Mouse (Mus musculus): Measurements from ENCODE around the gene Ift43. TPM values are rescaled to one million over a fixed set of nuclear protein-coding genes. Genes with fewer than 3 reads are reported as not detected.

The Ift43 gene
- polyA plus RNA-seq, 1 experiment from 2014 or later = 61.0 TPM

- no peak overlapping the region for H3K9ac ChIP-seq (ENCODE audit: low read depth, low read length)
- H3K4me3 ChIP-seq (ENCODE audit: low read depth, low read length) = peak overlapping the region; percentile 49
- H3K4me2 ChIP-seq (replicated peaks; ENCODE audit: low read depth) = peak overlapping the region; percentile 87
- H3K27me3 ChIP-seq (replicated peaks; ENCODE audit: control insufficient read depth, insufficient read depth, low read length) = 0 out of 2 replicates have a peak, but pooled peaks cover 7% of the 10 kb centered on the region
- no peaks in the 10 kb centered on the region for H3K9me3 ChIP-seq (ENCODE audit: control insufficient read depth)
- no peak for ATAC-seq
- TF ChIP-seq CTCF (IDR thresholded peaks at IDR 0.05; ENCODE audit: low read depth) = peak; percentile 58
- H3K27ac ChIP-seq (ENCODE audit: low read depth, low read length) = no peak overlapping the region; the same call in 1 of the 2 replicates
- WGBS = 15% methylated on average over 13 of the region's 13 CpGs
- no peaks in the 10 kb centered on the region for H3K4me1 ChIP-seq (replicated peaks; ENCODE audit: control insufficient read depth, insufficient read depth, low read length)
- H3K36me3 ChIP-seq (ENCODE audit: control insufficient read depth, insufficient read depth) = no peaks in the 10 kb centered on the region
Observed at GRCm38 (mm10) chr12:86076321-86076901, 5.9 kb upstream of the Ift43 start.

- WGBS = 43% methylated on average over 8 of the region's 8 CpGs
- Histone ChIP-seq H3K4me1 (replicated peaks; ENCODE audit: control insufficient read depth, insufficient read depth, low read length) (no peaks in the 10 kb centered on the region), H3K27me3 (replicated peaks; ENCODE audit: control insufficient read depth, insufficient read depth, low read length) (0 out of 2 replicates have a peak, but pooled peaks cover 7% of the 10 kb centered on the region), H3K36me3 (ENCODE audit: control insufficient read depth, insufficient read depth) (no peaks in the 10 kb centered on the region), H3K4me2 (replicated peaks; ENCODE audit: low read depth) (peak overlapping the region; percentile 87), H3K27ac (ENCODE audit: low read depth, low read length) (no peak overlapping the region; the same call in 1 of the 2 replicates), H3K4me3 (ENCODE audit: low read depth, low read length) (peak overlapping the region; percentile 49), H3K9me3 (ENCODE audit: control insufficient read depth) (no peaks in the 10 kb centered on the region), H3K9ac (ENCODE audit: low read depth, low read length) (no peak overlapping the region; the same call in 1 of the 2 replicates)
- ATAC-seq = no peak
- no peak for TF ChIP-seq CTCF (IDR thresholded peaks at IDR 0.05; ENCODE audit: low read depth)
Observed at GRCm38 (mm10) chr12:86077322-86077721, 5.0 kb upstream of the Ift43 start.

GRCm38 (mm10) chr12:86077736-86078135, 4.6 kb upstream of the Ift43 start:
- WGBS = 32% methylated on average over 11 of the region's 11 CpGs
- no peak for TF ChIP-seq CTCF (IDR thresholded peaks at IDR 0.05; ENCODE audit: low read depth)
- no peaks in the 10 kb centered on the region for H3K9me3 ChIP-seq (ENCODE audit: control insufficient read depth)
- H3K36me3 ChIP-seq (ENCODE audit: control insufficient read depth, insufficient read depth) = no peaks in the 10 kb centered on the region
- peak overlapping the region; percentile 87 for H3K4me2 ChIP-seq (replicated peaks; ENCODE audit: low read depth)
- H3K4me3 ChIP-seq (ENCODE audit: low read depth, low read length) = peak overlapping the region; percentile 49
- H3K4me1 ChIP-seq (replicated peaks; ENCODE audit: control insufficient read depth, insufficient read depth, low read length) = no peaks in the 10 kb centered on the region
- no peak overlapping the region for H3K27ac ChIP-seq (ENCODE audit: low read depth, low read length)
- no peak for ATAC-seq
- no peak overlapping the region for H3K9ac ChIP-seq (ENCODE audit: low read depth, low read length)
- 0 out of 2 replicates have a peak, but pooled peaks cover 7% of the 10 kb centered on the region for H3K27me3 ChIP-seq (replicated peaks; ENCODE audit: control insufficient read depth, insufficient read depth, low read length)

- Histone ChIP-seq H3K27ac (ENCODE audit: low read depth, low read length) (peak overlapping the region; percentile 63; the same call in 1 of the 2 replicates), H3K36me3 (ENCODE audit: control insufficient read depth, insufficient read depth) (no peaks in the 10 kb centered on the region), H3K4me2 (replicated peaks; ENCODE audit: low read depth) (peak overlapping the region; percentile 87), H3K4me1 (replicated peaks; ENCODE audit: control insufficient read depth, insufficient read depth, low read length) (0 out of 2 replicates have a peak, but pooled peaks cover 3% of the 10 kb centered on the region), H3K9ac (ENCODE audit: low read depth, low read length) (peak overlapping the region; percentile 43), H3K27me3 (replicated peaks; ENCODE audit: control insufficient read depth, insufficient read depth, low read length) (0 out of 2 replicates have a peak, but pooled peaks cover 7% of the 10 kb centered on the region), H3K9me3 (ENCODE audit: control insufficient read depth) (no peaks in the 10 kb centered on the region), H3K4me3 (ENCODE audit: low read depth, low read length) (peak overlapping the region; percentile 49)
- no peak for TF ChIP-seq CTCF (IDR thresholded peaks at IDR 0.05; ENCODE audit: low read depth)
- no peak for ATAC-seq
- 29% methylated on average over 9 of the region's 9 CpGs for WGBS
Observed at GRCm38 (mm10) chr12:86078176-86078552, 4.2 kb upstream of the Ift43 start.

- peak; percentile 29; the same call in 1 of the 2 replicates for ATAC-seq
- 0 out of 2 replicates have a peak, but pooled peaks cover 6% of the 10 kb centered on the region for H3K4me1 ChIP-seq (replicated peaks; ENCODE audit: control insufficient read depth, insufficient read depth, low read length)
- peak within 1 kb of the TSS; percentile 49 for H3K4me3 ChIP-seq (ENCODE audit: low read depth, low read length)
- 2% methylated on average over 25 of the region's 25 CpGs for WGBS
- no peak for TF ChIP-seq CTCF (IDR thresholded peaks at IDR 0.05; ENCODE audit: low read depth)
- H3K36me3 ChIP-seq (ENCODE audit: control insufficient read depth, insufficient read depth) = no peaks in the 10 kb centered on the region
- H3K27me3 ChIP-seq (replicated peaks; ENCODE audit: control insufficient read depth, insufficient read depth, low read length) = 0 out of 2 replicates have a peak, but pooled peaks cover 7% of the 10 kb centered on the region
- peak within 1 kb of the TSS; percentile 43 for H3K9ac ChIP-seq (ENCODE audit: low read depth, low read length)
- peak within 1 kb of the TSS; percentile 87 for H3K4me2 ChIP-seq (replicated peaks; ENCODE audit: low read depth)
- peak within 1 kb of the TSS; percentile 63 for H3K27ac ChIP-seq (ENCODE audit: low read depth, low read length)
- H3K9me3 ChIP-seq (ENCODE audit: control insufficient read depth) = no peaks in the 10 kb centered on the region
Observed at GRCm38 (mm10) chr12:86078553-86079201, 3.7 kb upstream of the Ift43 start, which contains the start of gene Tgfb3. Gene Tgfb3, minus strand, starts transcription at chr12:86079041.

- peak overlapping the region; percentile 63 for H3K27ac ChIP-seq (ENCODE audit: low read depth, low read length)
- peak; percentile 98 for TF ChIP-seq CTCF (IDR thresholded peaks at IDR 0.05; ENCODE audit: low read depth)
- WGBS = under 1% methylated on average over 31 of the region's 31 CpGs
- H3K4me1 ChIP-seq (replicated peaks; ENCODE audit: control insufficient read depth, insufficient read depth, low read length) = 0 out of 2 replicates have a peak, but pooled peaks cover 6% of the 10 kb centered on the region
- H3K9ac ChIP-seq (ENCODE audit: low read depth, low read length) = peak overlapping the region; percentile 43
- H3K4me3 ChIP-seq (ENCODE audit: low read depth, low read length) = peak overlapping the region; percentile 49
- peak overlapping the region; percentile 87 for H3K4me2 ChIP-seq (replicated peaks; ENCODE audit: low read depth)
- 0 out of 2 replicates have a peak, but pooled peaks cover 7% of the 10 kb centered on the region for H3K27me3 ChIP-seq (replicated peaks; ENCODE audit: control insufficient read depth, insufficient read depth, low read length)
- no peaks in the 10 kb centered on the region for H3K36me3 ChIP-seq (ENCODE audit: control insufficient read depth, insufficient read depth)
- peak; percentile 63 for ATAC-seq
- no peaks in the 10 kb centered on the region for H3K9me3 ChIP-seq (ENCODE audit: control insufficient read depth)
Observed at GRCm38 (mm10) chr12:86079202-86079667, 3.1 kb upstream of the Ift43 start.
